Mouse (Mus musculus) cerebellum, postnatal 25 days (tissue): ENCODE measurements at regions not wholly inside any gene's neighbourhood (a gene's known extent, or its start where the extent isn't known, plus 50 kb on each side); places are given as distances from the start of the nearest gene placed in this dataset.

Experiments
- DNase-seq, 2 experiments: peaks; one replicate each; pipeline ENCODE4 v3.0.0; 2021; ENCODE audit warnings: mixed read lengths in 2 of 2

GRCm38 (mm10) chr1:34930571-34930970 is 80.8 kb downstream of the Plekhb2 start:
- DNase-seq, result no peak

GRCm38 (mm10) chr1:34943196-34943595 is 93.4 kb downstream of the Plekhb2 start:
- DNase-seq, result no peak

GRCm38 (mm10) chr1:34961633-34962507 is 112.1 kb downstream of the Plekhb2 start:
- DNase-seq, result peak in 1 of 2 experiments; percentile 7

- no peak for DNase-seq
Measured at GRCm38 (mm10) chr1:34962508-34962885, 112.7 kb downstream of the Plekhb2 start.

GRCm38 (mm10) chr1:34974801-34975200 is 125.0 kb downstream of the Plekhb2 start:
- no peak for DNase-seq

GRCm38 (mm10) chr1:34978156-34978555 is 128.4 kb downstream of the Plekhb2 start:
- no peak for DNase-seq

- DNase-seq, result no peak
Measured at GRCm38 (mm10) chr1:34979350-34979749, 129.6 kb downstream of the Plekhb2 start.

- DNase-seq, result no peak
Measured at GRCm38 (mm10) chr1:34981934-34982333, 132.2 kb downstream of the Plekhb2 start.

GRCm38 (mm10) chr1:34982966-34983365 is 133.2 kb downstream of the Plekhb2 start:
- peak; percentile 57 to 74 for DNase-seq

GRCm38 (mm10) chr1:34986861-34987260 is 137.1 kb downstream of the Plekhb2 start:
- DNase-seq, result no peak

GRCm38 (mm10) chr1:34987650-34988221 is 138.0 kb downstream of the Plekhb2 start:
- no peak for DNase-seq

GRCm38 (mm10) chr1:34988225-34988624 is 138.4 kb downstream of the Plekhb2 start:
- DNase-seq, result peak in 1 of 2 experiments; percentile 11

- DNase-seq, result no peak
Measured at GRCm38 (mm10) chr1:35000801-35001200, 151.0 kb downstream of the Plekhb2 start.

- DNase-seq, result no peak
Measured at GRCm38 (mm10) chr1:35017471-35017870, 167.7 kb downstream of the Plekhb2 start.

- peak in 1 of 2 experiments; percentile 11 for DNase-seq
Measured at GRCm38 (mm10) chr1:35032619-35033018, 182.8 kb downstream of the Plekhb2 start.

- DNase-seq, result peak in 1 of 2 experiments; percentile 14
Measured at GRCm38 (mm10) chr1:35072811-35073210, 223.0 kb downstream of the Plekhb2 start.

- DNase-seq, result no peak
Measured at GRCm38 (mm10) chr1:35094873-35095272, 245.1 kb downstream of the Plekhb2 start.

- no peak for DNase-seq
Measured at GRCm38 (mm10) chr1:35095785-35096184, 246.0 kb downstream of the Plekhb2 start.

GRCm38 (mm10) chr1:35106665-35107064 is 256.9 kb downstream of the Plekhb2 start:
- no peak for DNase-seq

- DNase-seq, result no peak
Measured at GRCm38 (mm10) chr1:35109801-35110200, 260.0 kb downstream of the Plekhb2 start.

GRCm38 (mm10) chr1:35115521-35115920 is 265.7 kb downstream of the Plekhb2 start:
- no peak for DNase-seq

GRCm38 (mm10) chr1:35137907-35138306 is 288.1 kb downstream of the Plekhb2 start:
- no peak for DNase-seq

- DNase-seq, result no peak
Measured at GRCm38 (mm10) chr1:35149036-35149435, 299.3 kb downstream of the Plekhb2 start.

GRCm38 (mm10) chr1:35162506-35162905 is 312.7 kb downstream of the Plekhb2 start:
- DNase-seq, result no peak
